Mouse (Mus musculus) lung, postnatal 0 days (tissue): ENCODE measurements at regions not wholly inside any gene's neighbourhood (a gene's known extent, or its start where the extent isn't known, plus 50 kb on each side); places are given as distances from the start of the nearest gene placed in this dataset.

ENCODE experiments used
- ATAC-seq: fragments of 200-750 bp; cut with Nextera tagmentation; 2 replicates; pipeline ENCODE4 v1.8.0; 2017; ENCODE audit warnings: moderate library complexity
- DNase-seq: peaks from one replicate; pipeline ENCODE4 v3.0.0-alpha.2; 2016; ENCODE audit warnings: low spot score
- H3K27ac ChIP-seq: fragments of 300-500 bp; sonication (generic); 2 replicates; pipeline ENCODE4 v1.5.1; 2014; ENCODE audit warnings: antibody characterized with exemption, mild to moderate bottlenecking, low read length, mixed read lengths
- H3K27me3 ChIP-seq: fragments of 300-500 bp; sonication (generic); replicated peaks from 2 replicates; pipeline ENCODE4 v1.6.1; 2014; ENCODE audit warnings: low read length, mixed read lengths; ENCODE audit not compliant: insufficient read depth
- H3K36me3 ChIP-seq: fragments of 300-500 bp; sonication (generic); 2 replicates; pipeline ENCODE4 v1.6.1; 2014; ENCODE audit warnings: low read length, mixed read lengths; ENCODE audit not compliant: insufficient read depth
- H3K4me1 ChIP-seq: fragments of 300-500 bp; sonication (generic); 2 replicates; pipeline ENCODE4 v1.6.1; 2014; ENCODE audit warnings: antibody characterized with exemption, low read depth, low read length, mixed read lengths; ENCODE audit not compliant: insufficient read depth
- H3K4me2 ChIP-seq: fragments of 300-500 bp; sonication (generic); replicated peaks from 2 replicates; pipeline ENCODE4 v1.6.1; 2014; ENCODE audit warnings: low read depth, mild to moderate bottlenecking, low read length, moderate library complexity, mixed read lengths
- H3K4me3 ChIP-seq: fragments of 300-500 bp; sonication (generic); 2 replicates; pipeline ENCODE4 v1.5.1; 2014; ENCODE audit warnings: low read depth, low read length
- H3K9ac ChIP-seq: fragments of 300-500 bp; sonication (generic); replicated peaks from 2 replicates; pipeline ENCODE4 v1.6.1; 2014; ENCODE audit warnings: low read depth, mild to moderate bottlenecking
- H3K9me3 ChIP-seq: fragments of 300-500 bp; sonication (generic); 2 replicates; pipeline ENCODE4 v1.6.1; 2016; ENCODE audit warnings: low read length, mixed read lengths
- CTCF ChIP-seq: IDR thresholded peaks from 2 replicates; pipeline ENCODE4 v1.5.1; 2016; ENCODE audit warnings: antibody characterized with exemption, mild to moderate bottlenecking
- EP300 ChIP-seq: IDR thresholded peaks from 2 replicates; pipeline ENCODE4 v1.6.1; 2016; ENCODE audit warnings: antibody characterized with exemption, mild to moderate bottlenecking, control low read depth
- WGBS: fragments of 180-500 bp; shearing (Covaris S2); extraction: QIAGEN DNeasy Blood & Tissue Kit; methylation state at CpG from one replicate; pipeline ENCODE4 v1.1.7; 2014; 5-methylcytosine and 5-hydroxymethylcytosine counted together

DNA sequence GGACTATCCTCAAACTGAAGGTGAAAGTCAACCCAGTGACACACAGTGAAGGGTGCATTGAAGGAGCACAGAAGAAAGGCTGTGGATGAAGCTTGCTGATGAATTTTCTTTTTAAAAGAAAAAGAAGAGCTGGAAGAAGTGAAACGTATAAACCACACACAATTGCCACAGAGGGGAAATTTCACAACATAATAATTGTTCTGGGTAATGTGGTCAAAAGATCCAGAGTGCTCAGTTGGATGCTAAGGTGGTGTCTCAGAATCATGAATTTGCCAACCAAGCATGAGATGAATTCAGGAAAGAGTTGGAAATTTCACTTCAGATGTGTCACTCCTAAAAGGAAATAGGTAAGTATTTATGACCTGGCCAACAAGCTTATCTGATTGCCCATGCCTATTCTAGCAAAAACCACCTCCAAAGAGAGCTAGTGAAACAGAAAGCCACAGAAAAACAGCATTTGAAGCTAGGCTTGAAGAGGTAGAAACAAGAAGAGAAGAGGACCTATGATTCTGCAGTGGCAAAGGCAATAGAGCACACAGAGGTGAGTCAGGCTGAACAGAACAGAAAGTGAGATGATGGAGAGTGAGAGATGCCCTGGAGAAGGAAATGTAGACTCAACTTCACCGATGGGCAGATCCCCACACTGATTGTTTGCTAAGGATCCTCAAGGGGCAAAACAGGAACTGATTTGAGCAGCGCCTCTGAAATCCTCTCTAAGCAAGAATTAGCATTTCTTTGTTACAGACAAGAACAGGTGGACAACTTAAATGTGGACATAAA lies 922.7 kb downstream of the Pla2g4a start:
- TF ChIP-seq CTCF (no peak), EP300 (no peak)
- no peaks in the 10 kb centered on the region for H3K4me1 ChIP-seq
- H3K4me3 ChIP-seq: no peak overlapping the region
- no peaks in the 10 kb centered on the region for H3K36me3 ChIP-seq
- H3K27me3 ChIP-seq: no peaks in the 10 kb centered on the region
- H3K9ac ChIP-seq: no peak overlapping the region
- H3K4me2 ChIP-seq: no peak overlapping the region
- ATAC-seq (no peak), DNase-seq (no peak)
- WGBS: 64% methylated on average over 3 of the region's 3 CpGs
- H3K27ac ChIP-seq: no peak overlapping the region
- H3K9me3 ChIP-seq: no peaks in the 10 kb centered on the region

GRCm38 (mm10) chr1:149028316-149028715 lies 932.8 kb downstream of the Pla2g4a start:
- Histone ChIP-seq H3K9me3 (no peaks in the 10 kb centered on the region), H3K4me3 (no peak overlapping the region), H3K4me1 (no peaks in the 10 kb centered on the region), H3K9ac (no peak overlapping the region), H3K27me3 (no peaks in the 10 kb centered on the region), H3K4me2 (no peak overlapping the region), H3K27ac (no peak overlapping the region), H3K36me3 (no peaks in the 10 kb centered on the region)
- TF ChIP-seq CTCF: no peak
- no peak for TF ChIP-seq EP300
- 73% methylated on average over 3 of the region's 3 CpGs for WGBS
- ATAC-seq (no peak), DNase-seq (no peak)

- no peak for ATAC-seq
- TF ChIP-seq EP300: no peak
- TF ChIP-seq CTCF: no peak
- Histone ChIP-seq H3K36me3 (no peaks in the 10 kb centered on the region), H3K4me3 (no peak overlapping the region), H3K9me3 (no peaks in the 10 kb centered on the region), H3K27ac (no peak overlapping the region), H3K9ac (no peak overlapping the region), H3K27me3 (no peaks in the 10 kb centered on the region), H3K4me1 (no peaks in the 10 kb centered on the region), H3K4me2 (no peak overlapping the region)
- DNase-seq: no peak
These were observed 939.4 kb downstream of the Pla2g4a start for GRCm38 (mm10) chr1:149021734-149022133.

GRCm38 (mm10) chr1:149021273-149021672 lies 939.8 kb downstream of the Pla2g4a start:
- TF ChIP-seq EP300: no peak
- no peak for TF ChIP-seq CTCF
- Histone ChIP-seq H3K27ac (no peak overlapping the region), H3K9ac (no peak overlapping the region), H3K27me3 (no peaks in the 10 kb centered on the region), H3K4me1 (no peaks in the 10 kb centered on the region), H3K36me3 (no peaks in the 10 kb centered on the region), H3K9me3 (no peaks in the 10 kb centered on the region), H3K4me3 (no peak overlapping the region), H3K4me2 (no peak overlapping the region)
- ATAC-seq: no peak
- WGBS: 76% methylated on average over 1 of the region's 1 CpGs
- DNase-seq: no peak

DNA sequence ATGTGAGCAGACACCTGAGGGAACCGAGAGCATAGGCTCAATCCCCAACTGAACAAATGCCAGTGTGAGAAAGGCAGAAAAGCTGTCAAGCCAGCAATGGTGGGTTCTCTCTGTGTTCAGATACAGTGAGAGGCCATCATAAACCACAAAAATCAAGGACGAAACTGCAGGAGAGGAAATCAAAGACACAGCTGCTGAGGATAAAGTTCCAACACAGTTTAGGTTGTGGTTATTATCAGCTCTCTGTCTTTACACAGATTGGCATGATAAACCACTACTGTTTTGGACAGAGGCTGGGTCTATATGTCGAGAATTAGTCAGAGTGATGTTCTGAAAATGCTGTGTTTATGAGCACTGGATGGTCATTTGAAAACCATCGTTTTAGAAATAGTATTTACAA lies 946.5 kb downstream of the Pla2g4a start:
- Histone ChIP-seq H3K9me3 (no peaks in the 10 kb centered on the region), H3K36me3 (no peaks in the 10 kb centered on the region), H3K9ac (no peak overlapping the region), H3K27ac (no peak overlapping the region), H3K4me3 (no peak overlapping the region), H3K4me1 (no peaks in the 10 kb centered on the region), H3K4me2 (no peak overlapping the region), H3K27me3 (no peaks in the 10 kb centered on the region)
- ATAC-seq: no peak
- no peak for DNase-seq
- no peak for TF ChIP-seq CTCF
- TF ChIP-seq EP300: no peak
- 55% methylated on average over 4 of the region's 4 CpGs for WGBS

- H3K4me2 ChIP-seq: no peak overlapping the region
- no peaks in the 10 kb centered on the region for H3K36me3 ChIP-seq
- no peak for TF ChIP-seq EP300
- no peak for TF ChIP-seq CTCF
- H3K4me3 ChIP-seq: no peak overlapping the region
- no peaks in the 10 kb centered on the region for H3K4me1 ChIP-seq
- H3K9me3 ChIP-seq: no peaks in the 10 kb centered on the region
- H3K9ac ChIP-seq: no peak overlapping the region
- DNase-seq (no peak), ATAC-seq (no peak)
- H3K27ac ChIP-seq: no peak overlapping the region
- H3K27me3 ChIP-seq: no peaks in the 10 kb centered on the region
These were observed 950.3 kb downstream of the Pla2g4a start for GRCm38 (mm10) chr1:149010767-149011166.

DNA sequence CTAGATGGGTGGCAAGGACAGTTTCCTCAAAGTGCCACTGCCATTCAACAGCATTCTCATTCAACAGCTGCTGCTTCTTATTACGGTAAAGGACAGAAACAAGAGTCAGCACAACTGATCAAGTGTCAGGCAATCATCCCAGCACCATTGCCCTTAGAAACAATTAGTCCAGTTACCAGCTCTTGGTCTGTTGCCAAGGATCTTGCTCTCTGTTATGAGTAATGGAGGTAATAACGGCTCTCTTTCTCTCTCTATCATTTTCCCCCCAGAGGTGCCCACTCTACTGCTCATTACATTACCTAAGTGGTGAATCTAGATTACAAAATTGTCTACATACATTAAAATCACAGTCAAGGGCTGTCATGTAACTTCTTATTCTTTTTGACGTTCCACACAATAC lies 961.0 kb downstream of the Pla2g4a start:
- ATAC-seq (no peak), DNase-seq (no peak)
- H3K9ac ChIP-seq: no peak overlapping the region
- WGBS: 61% methylated on average over 3 of the region's 3 CpGs
- H3K27ac ChIP-seq: no peak overlapping the region
- no peaks in the 10 kb centered on the region for H3K4me1 ChIP-seq
- no peaks in the 10 kb centered on the region for H3K27me3 ChIP-seq
- H3K4me2 ChIP-seq: no peak overlapping the region
- H3K36me3 ChIP-seq: no peaks in the 10 kb centered on the region
- no peak overlapping the region for H3K4me3 ChIP-seq
- no peaks in the 10 kb centered on the region for H3K9me3 ChIP-seq
- TF ChIP-seq CTCF: no peak
- TF ChIP-seq EP300: no peak
